Mouse (Mus musculus): ENCODE measurements at regions not wholly inside any gene's neighbourhood (a gene's known extent, or its start where the extent isn't known, plus 50 kb on each side); places are given as distances from the start of the nearest gene placed in this dataset.
A peak's percentile ranks its signal among the peaks of the same experiment; 100 is the strongest.

DNA sequence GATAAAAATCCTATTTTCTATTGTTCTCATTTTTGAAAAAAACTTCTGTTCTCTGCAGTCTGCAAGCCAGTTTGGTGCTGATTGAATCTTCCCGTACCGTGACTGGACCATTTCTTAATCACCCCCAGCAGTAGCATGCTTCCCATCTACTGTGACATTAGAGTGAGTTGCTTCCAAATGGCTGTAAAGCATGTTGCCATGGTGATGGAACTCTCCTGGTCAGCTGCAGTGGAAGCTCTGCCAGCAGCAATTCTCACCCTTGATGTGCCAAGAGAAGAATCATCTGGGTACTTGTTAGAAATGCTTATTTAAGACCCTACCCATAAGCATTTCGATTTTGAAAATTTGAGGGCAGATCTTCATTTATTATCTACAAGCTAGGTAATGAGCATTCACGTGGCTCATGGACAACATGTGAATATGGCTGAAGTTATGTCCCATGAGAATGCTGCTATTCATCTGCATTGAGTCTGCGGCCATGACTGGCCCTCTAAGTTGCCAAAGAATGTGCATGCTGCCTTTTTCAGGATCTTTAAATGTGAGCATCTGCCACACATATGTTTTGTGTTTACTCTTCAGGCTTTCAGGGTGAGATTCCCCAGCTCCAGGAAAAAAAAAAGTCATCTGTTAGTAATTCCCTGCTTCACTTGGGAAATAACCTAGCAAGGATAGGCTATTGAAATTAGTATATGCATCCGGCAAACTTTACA lies 62.8 kb downstream of the H2al1n start:
- peak; percentile 90 for ATAC-seq
- WGBS, result 61% methylated on average over 6 of the region's 6 CpGs
- Histone ChIP-seq H3K4me1 (ENCODE audit: control insufficient read depth, insufficient read depth, low read length) (no peaks in the 10 kb centered on the region), H3K4me2 (ENCODE audit: low read length) (no peak overlapping the region), H3K9ac (ENCODE audit: low read length) (no peak overlapping the region), H3K4me3 (ENCODE audit: low read depth, low read length) (no peak overlapping the region), H3K27ac (ENCODE audit: low read depth, low read length) (no peak overlapping the region), H3K36me3 (ENCODE audit: control insufficient read depth, insufficient read depth, low read length) (no peaks in the 10 kb centered on the region), H3K27me3 (replicated peaks; ENCODE audit: control insufficient read depth, insufficient read depth, low read length) (no peaks in the 10 kb centered on the region), H3K9me3 (replicated peaks; ENCODE audit: control insufficient read depth, low read length) (no peaks in the 10 kb centered on the region)
- DNase-seq (ENCODE audit: low spot score), result peak; percentile 72

GRCm38 (mm10) chrX:14279312-14279711 lies 68.4 kb downstream of the H2al1n start:
- Histone ChIP-seq H3K4me1 (ENCODE audit: control insufficient read depth, insufficient read depth, low read length) (no peaks in the 10 kb centered on the region), H3K4me3 (ENCODE audit: low read depth, low read length) (no peak overlapping the region), H3K27me3 (replicated peaks; ENCODE audit: control insufficient read depth, insufficient read depth, low read length) (no peaks in the 10 kb centered on the region), H3K36me3 (ENCODE audit: control insufficient read depth, insufficient read depth, low read length) (no peaks in the 10 kb centered on the region), H3K9ac (ENCODE audit: low read length) (no peak overlapping the region), H3K4me2 (ENCODE audit: low read length) (no peak overlapping the region), H3K9me3 (replicated peaks; ENCODE audit: control insufficient read depth, low read length) (no peaks in the 10 kb centered on the region), H3K27ac (ENCODE audit: low read depth, low read length) (no peak overlapping the region)
- ATAC-seq (no peak), DNase-seq (ENCODE audit: low spot score) (no peak)
- WGBS, result 81% methylated on average over 2 of the region's 2 CpGs

- Histone ChIP-seq H3K36me3 (ENCODE audit: control insufficient read depth, insufficient read depth, low read length) (no peaks in the 10 kb centered on the region), H3K27me3 (replicated peaks; ENCODE audit: control insufficient read depth, insufficient read depth, low read length) (no peaks in the 10 kb centered on the region), H3K9me3 (replicated peaks; ENCODE audit: control insufficient read depth, low read length) (no peaks in the 10 kb centered on the region), H3K9ac (ENCODE audit: low read length) (no peak overlapping the region), H3K4me1 (ENCODE audit: control insufficient read depth, insufficient read depth, low read length) (no peaks in the 10 kb centered on the region), H3K4me2 (ENCODE audit: low read length) (no peak overlapping the region), H3K27ac (ENCODE audit: low read depth, low read length) (no peak overlapping the region), H3K4me3 (ENCODE audit: low read depth, low read length) (no peak overlapping the region)
- DNase-seq (ENCODE audit: low spot score), result no peak
- ATAC-seq, result no peak
Observed at GRCm38 (mm10) chrX:14279736-14280135, 68.8 kb downstream of the H2al1n start.

DNA sequence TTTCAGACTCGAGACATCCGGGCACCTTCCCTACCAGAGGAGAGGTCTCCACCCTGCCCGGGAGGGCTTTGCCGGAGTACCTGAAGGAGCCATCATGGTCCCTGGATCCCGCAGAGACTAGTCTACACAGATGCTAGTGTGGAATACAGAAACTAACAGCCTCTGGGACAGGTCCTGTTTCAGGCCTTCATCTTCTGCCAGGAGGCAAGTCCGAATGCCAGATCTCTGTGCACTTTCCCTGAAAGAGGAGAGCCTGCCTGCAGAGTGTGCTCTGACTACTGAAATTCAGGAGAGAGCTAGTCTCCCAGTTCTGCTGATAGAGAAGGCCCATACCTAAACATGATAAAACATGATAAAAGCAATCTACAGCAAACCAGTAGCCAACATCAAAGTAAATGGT lies 83.9 kb downstream of the H2al1n start:
- no peak overlapping the region for H3K4me2 ChIP-seq (ENCODE audit: low read length)
- H3K36me3 ChIP-seq (ENCODE audit: control insufficient read depth, insufficient read depth, low read length), result no peaks in the 10 kb centered on the region
- no peak for ATAC-seq
- no peak overlapping the region for H3K4me3 ChIP-seq (ENCODE audit: low read depth, low read length)
- no peak overlapping the region for H3K9ac ChIP-seq (ENCODE audit: low read length)
- H3K27me3 ChIP-seq (replicated peaks; ENCODE audit: control insufficient read depth, insufficient read depth, low read length), result no peaks in the 10 kb centered on the region
- H3K4me1 ChIP-seq (ENCODE audit: control insufficient read depth, insufficient read depth, low read length), result no peaks in the 10 kb centered on the region
- 93% methylated on average over 6 of the region's 6 CpGs for WGBS
- no peak overlapping the region for H3K27ac ChIP-seq (ENCODE audit: low read depth, low read length)
- DNase-seq (ENCODE audit: low spot score), result no peak
- no peaks in the 10 kb centered on the region for H3K9me3 ChIP-seq (replicated peaks; ENCODE audit: control insufficient read depth, low read length)

DNA sequence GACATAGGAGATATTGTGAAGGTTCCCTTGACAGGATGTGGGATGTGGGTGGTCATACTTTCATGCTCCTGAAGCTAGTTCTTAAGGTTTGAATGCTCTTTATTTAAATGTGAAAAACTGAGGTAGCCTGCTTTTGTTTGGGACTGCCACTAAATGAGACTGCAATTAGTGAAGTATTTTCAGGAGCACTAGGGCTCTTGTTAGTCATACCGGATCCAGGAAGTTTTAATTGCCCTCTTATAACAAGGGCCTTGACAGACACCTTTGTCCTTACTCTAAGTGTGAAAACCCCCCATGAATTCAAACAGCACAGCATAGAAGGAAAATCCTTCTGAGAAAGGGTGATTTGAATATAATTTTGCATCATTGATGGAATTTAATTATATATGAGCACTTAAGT lies 91.2 kb downstream of the H2al1n start:
- peak; percentile 85 for ATAC-seq

GRCm38 (mm10) chrX:14312746-14313145 lies 101.8 kb downstream of the H2al1n start:
- Histone ChIP-seq H3K27ac (ENCODE audit: low read depth, low read length) (no peak overlapping the region), H3K4me2 (ENCODE audit: low read length) (no peak overlapping the region), H3K4me3 (ENCODE audit: low read depth, low read length) (no peak overlapping the region), H3K9me3 (replicated peaks; ENCODE audit: control insufficient read depth, low read length) (no peaks in the 10 kb centered on the region), H3K4me1 (ENCODE audit: control insufficient read depth, insufficient read depth, low read length) (no peaks in the 10 kb centered on the region), H3K36me3 (ENCODE audit: control insufficient read depth, insufficient read depth, low read length) (no peaks in the 10 kb centered on the region), H3K27me3 (replicated peaks; ENCODE audit: control insufficient read depth, insufficient read depth, low read length) (no peaks in the 10 kb centered on the region), H3K9ac (ENCODE audit: low read length) (no peak overlapping the region)
- WGBS, result 52% methylated on average over 1 of the region's 1 CpGs
- ATAC-seq, result no peak
- DNase-seq (ENCODE audit: low spot score), result no peak

More for the DNA sequence above, 91.2 kb downstream of the H2al1n start:
- Histone ChIP-seq H3K4me1 (ENCODE audit: control insufficient read depth, insufficient read depth, low read length) (no peaks in the 10 kb centered on the region), H3K27me3 (replicated peaks; ENCODE audit: control insufficient read depth, insufficient read depth, low read length) (no peaks in the 10 kb centered on the region), H3K9me3 (replicated peaks; ENCODE audit: control insufficient read depth, low read length) (no peaks in the 10 kb centered on the region), H3K36me3 (ENCODE audit: control insufficient read depth, insufficient read depth, low read length) (no peaks in the 10 kb centered on the region), H3K9ac (ENCODE audit: low read length) (no peak overlapping the region), H3K4me2 (ENCODE audit: low read length) (no peak overlapping the region), H3K27ac (ENCODE audit: low read depth, low read length) (no peak overlapping the region), H3K4me3 (ENCODE audit: low read depth, low read length) (no peak overlapping the region)
- peak; percentile 47 for DNase-seq (ENCODE audit: low spot score)
- WGBS, result 47% methylated on average over 1 of the region's 1 CpGs

DNA sequence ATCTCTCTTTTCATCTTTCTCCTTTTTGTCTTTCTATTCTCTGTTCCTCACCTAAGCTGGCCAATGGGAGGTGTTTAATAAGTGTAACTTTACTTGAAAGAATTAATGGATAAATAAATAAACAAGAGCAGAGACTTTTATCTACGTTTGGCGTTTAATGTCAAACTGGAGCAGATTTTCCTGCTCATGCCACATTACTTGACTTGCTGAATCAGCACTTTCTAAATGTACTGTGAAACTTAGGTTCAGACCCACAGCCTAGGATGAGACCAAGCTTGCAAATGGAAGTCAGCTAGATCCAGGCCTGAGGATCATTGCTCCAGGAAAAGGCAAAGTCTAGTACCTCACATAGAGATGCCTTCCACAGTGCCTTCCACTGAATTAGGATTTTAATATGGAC lies 141.5 kb downstream of the H2al1n start:
- H3K36me3 ChIP-seq (ENCODE audit: control insufficient read depth, insufficient read depth, low read length), result no peaks in the 10 kb centered on the region
- DNase-seq (ENCODE audit: low spot score) (no peak), ATAC-seq (no peak)
- no peak overlapping the region for H3K9ac ChIP-seq (ENCODE audit: low read length)
- 76% methylated on average over 2 of the region's 2 CpGs for WGBS
- no peak overlapping the region for H3K4me2 ChIP-seq (ENCODE audit: low read length)
- no peaks in the 10 kb centered on the region for H3K4me1 ChIP-seq (ENCODE audit: control insufficient read depth, insufficient read depth, low read length)
- no peak overlapping the region for H3K27ac ChIP-seq (ENCODE audit: low read depth, low read length)
- H3K9me3 ChIP-seq (replicated peaks; ENCODE audit: control insufficient read depth, low read length), result no peaks in the 10 kb centered on the region
- H3K27me3 ChIP-seq (replicated peaks; ENCODE audit: control insufficient read depth, insufficient read depth, low read length), result no peaks in the 10 kb centered on the region
- no peak overlapping the region for H3K4me3 ChIP-seq (ENCODE audit: low read depth, low read length)

DNA sequence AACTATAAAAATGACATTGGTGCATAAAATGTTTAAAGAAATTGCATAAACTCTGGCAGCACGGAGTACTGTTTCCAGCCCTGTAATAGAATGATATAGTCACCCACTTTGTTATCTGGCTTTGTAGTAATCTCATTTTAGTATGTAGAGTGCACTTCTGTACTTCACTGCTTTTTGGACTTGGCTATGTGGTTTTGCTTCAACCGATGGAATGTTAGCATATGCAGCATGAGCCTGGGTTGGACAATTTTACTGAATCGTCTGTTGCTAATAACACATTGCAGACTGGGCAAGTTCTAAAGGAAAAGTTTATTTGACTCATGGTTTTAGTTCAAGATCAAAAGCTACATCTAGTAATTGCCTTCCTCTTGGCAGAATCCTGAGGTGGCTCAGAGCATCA lies 142.4 kb downstream of the H2al1n start:
- no peak overlapping the region for H3K4me2 ChIP-seq (ENCODE audit: low read length)
- no peaks in the 10 kb centered on the region for H3K9me3 ChIP-seq (replicated peaks; ENCODE audit: control insufficient read depth, low read length)
- ATAC-seq (no peak), DNase-seq (ENCODE audit: low spot score) (no peak)
- H3K27ac ChIP-seq (ENCODE audit: low read depth, low read length), result no peak overlapping the region
- H3K9ac ChIP-seq (ENCODE audit: low read length), result no peak overlapping the region
- no peak overlapping the region for H3K4me3 ChIP-seq (ENCODE audit: low read depth, low read length)
- no peaks in the 10 kb centered on the region for H3K36me3 ChIP-seq (ENCODE audit: control insufficient read depth, insufficient read depth, low read length)
- WGBS, result 72% methylated on average over 3 of the region's 3 CpGs
- no peaks in the 10 kb centered on the region for H3K4me1 ChIP-seq (ENCODE audit: control insufficient read depth, insufficient read depth, low read length)
- no peaks in the 10 kb centered on the region for H3K27me3 ChIP-seq (replicated peaks; ENCODE audit: control insufficient read depth, insufficient read depth, low read length)

- Histone ChIP-seq H3K4me2 (ENCODE audit: low read length) (no peak overlapping the region), H3K27me3 (replicated peaks; ENCODE audit: control insufficient read depth, insufficient read depth, low read length) (no peaks in the 10 kb centered on the region), H3K4me3 (ENCODE audit: low read depth, low read length) (no peak overlapping the region), H3K4me1 (ENCODE audit: control insufficient read depth, insufficient read depth, low read length) (no peaks in the 10 kb centered on the region), H3K9ac (ENCODE audit: low read length) (no peak overlapping the region), H3K36me3 (ENCODE audit: control insufficient read depth, insufficient read depth, low read length) (no peaks in the 10 kb centered on the region), H3K9me3 (replicated peaks; ENCODE audit: control insufficient read depth, low read length) (no peaks in the 10 kb centered on the region), H3K27ac (ENCODE audit: low read depth, low read length) (no peak overlapping the region)
- 76% methylated on average over 4 of the region's 4 CpGs for WGBS
- peak; percentile 0 for DNase-seq (ENCODE audit: low spot score)
- no peak for ATAC-seq
Observed at GRCm38 (mm10) chrX:14356466-14357030, 145.6 kb downstream of the H2al1n start.

All from forebrain, embryonic 14.5 days (tissue).